Mouse (Mus musculus) cerebellum, postnatal 4 days (tissue): Measurements from ENCODE around the gene Tspan11.

Experiments used
- DNase-seq, 2 experiments: peaks; one replicate each; pipeline ENCODE4 v3.0.0; 2022; ENCODE audit warnings: low spot score in 2 of 2, mixed read lengths in 1 of 2

Tspan11 gene

GRCm38 (mm10) chr6:127877026-127877425 is 10.4 kb upstream of the Tspan11 start:
- DNase-seq, result no peak

GRCm38 (mm10) chr6:127879472-127879871 is 7.9 kb upstream of the Tspan11 start:
- DNase-seq, result no peak

GRCm38 (mm10) chr6:127886916-127887315 is 473 bp upstream of the Tspan11 start:
- DNase-seq, result no peak

- no peak for DNase-seq
These were observed 1.2 kb downstream of the Tspan11 start for GRCm38 (mm10) chr6:127888581-127888980.

- DNase-seq, result no peak
These were observed 6.2 kb downstream of the Tspan11 start for GRCm38 (mm10) chr6:127893611-127894010.

GRCm38 (mm10) chr6:127894999-127895398 is 7.6 kb downstream of the Tspan11 start:
- no peak for DNase-seq

GRCm38 (mm10) chr6:127896425-127896824 is 9.0 kb downstream of the Tspan11 start:
- no peak for DNase-seq

GRCm38 (mm10) chr6:127897342-127897741 is 10.0 kb downstream of the Tspan11 start:
- no peak for DNase-seq

- DNase-seq, result no peak
These were observed 12.7 kb downstream of the Tspan11 start for GRCm38 (mm10) chr6:127900062-127900461.

- no peak for DNase-seq
These were observed 13.9 kb downstream of the Tspan11 start for GRCm38 (mm10) chr6:127901261-127901660.

GRCm38 (mm10) chr6:127901669-127902068 is 14.3 kb downstream of the Tspan11 start:
- peak in 1 of 2 experiments; percentile 33 for DNase-seq

GRCm38 (mm10) chr6:127902559-127902958 is 15.2 kb downstream of the Tspan11 start:
- no peak for DNase-seq

GRCm38 (mm10) chr6:127910638-127911037 is 23.2 kb downstream of the Tspan11 start:
- no peak for DNase-seq

GRCm38 (mm10) chr6:127911687-127912086 is 24.3 kb downstream of the Tspan11 start:
- no peak for DNase-seq

GRCm38 (mm10) chr6:127912938-127913337 is 25.5 kb downstream of the Tspan11 start:
- no peak for DNase-seq

GRCm38 (mm10) chr6:127916993-127917392 is 29.6 kb downstream of the Tspan11 start:
- no peak for DNase-seq

GRCm38 (mm10) chr6:127917712-127918111 is 30.3 kb downstream of the Tspan11 start:
- no peak for DNase-seq

GRCm38 (mm10) chr6:127919491-127919890 is 32.1 kb downstream of the Tspan11 start:
- DNase-seq, result no peak

GRCm38 (mm10) chr6:127920652-127921051 is 33.3 kb downstream of the Tspan11 start:
- peak; percentile 75 to 86 for DNase-seq

GRCm38 (mm10) chr6:127921996-127922395 is 34.6 kb downstream of the Tspan11 start:
- no peak for DNase-seq

GRCm38 (mm10) chr6:127923296-127923695 is 35.9 kb downstream of the Tspan11 start:
- DNase-seq, result no peak

GRCm38 (mm10) chr6:127924750-127925149 is 37.4 kb downstream of the Tspan11 start:
- no peak for DNase-seq

GRCm38 (mm10) chr6:127925915-127926314 is 38.5 kb downstream of the Tspan11 start:
- no peak for DNase-seq

- DNase-seq, result no peak
These were observed 41.3 kb downstream of the Tspan11 start for GRCm38 (mm10) chr6:127928682-127929081.
